Mouse (Mus musculus): ENCODE results near the gene Setd2.

Gene Setd2

DNA sequence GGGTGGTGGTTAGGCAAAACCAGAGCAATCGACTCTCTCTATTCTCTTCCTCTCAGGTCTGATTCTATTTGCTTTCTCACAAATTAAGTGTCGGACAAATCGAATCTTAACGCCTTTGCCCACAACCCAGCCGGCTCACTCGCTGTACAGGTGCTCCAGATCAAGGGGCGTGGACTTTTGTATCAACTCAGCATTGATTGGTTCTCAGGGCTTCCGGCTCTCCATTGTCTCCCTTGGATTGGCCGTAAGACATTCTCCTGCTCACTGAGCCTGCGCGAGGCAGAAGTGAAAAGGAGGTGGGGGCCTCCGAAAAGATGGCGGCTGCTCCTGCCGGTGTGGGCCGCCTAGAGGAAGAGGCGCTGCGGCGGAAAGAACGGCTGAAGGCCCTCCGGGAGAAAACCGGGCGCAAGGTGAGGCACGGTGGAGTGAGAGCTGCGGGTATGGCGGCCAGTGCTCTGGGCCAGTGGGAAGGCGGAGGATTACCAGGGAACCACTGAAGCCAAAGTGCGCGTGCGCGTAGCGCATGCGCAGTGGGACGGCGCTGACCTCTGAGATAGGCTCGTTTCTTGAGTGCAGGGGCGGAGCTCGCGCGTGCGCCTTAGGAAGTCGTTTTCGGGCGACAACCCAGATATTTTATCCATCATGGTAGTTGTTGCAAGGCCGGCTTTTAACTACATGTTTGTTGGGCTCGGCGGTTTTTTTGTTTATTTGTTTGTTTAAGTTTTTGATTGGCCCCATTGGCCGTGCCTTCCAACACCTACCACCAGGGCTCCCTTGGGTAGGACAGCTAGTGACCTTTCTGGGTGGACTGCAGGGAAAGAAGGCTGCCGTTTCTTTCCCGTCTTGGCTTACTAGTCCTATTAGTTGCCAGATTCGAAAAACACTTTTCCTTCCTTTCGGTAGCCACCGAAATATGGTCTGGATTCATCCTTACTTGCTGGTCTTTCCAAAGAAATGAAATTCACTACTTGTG is 124.1 kb downstream of the Setd2 start, which contains the start of gene Ccdc12:
TSS of gene Ccdc12 (plus strand) at position 255 of the 973 bp plus-strand sequence.
- CTCF ChIA-PET = interaction anchor here in 1 of 4 experiments (0.6 to 1.0 kb wide), 2 partner anchors 53 to 431 kb away, joined by 3 to 4 read pairs; no protein-coding TSS in a partner anchor
- POLR2A ChIA-PET = interaction anchor here (0.6 to 5.8 kb wide), 27 partner anchors 9 to 569 kb away, joined by 3 to 45 read pairs (median 3); partner anchors contain the start of genes Nradd (in 1 of the 4) and Setd2 (in 1 of the 4)

DNA sequence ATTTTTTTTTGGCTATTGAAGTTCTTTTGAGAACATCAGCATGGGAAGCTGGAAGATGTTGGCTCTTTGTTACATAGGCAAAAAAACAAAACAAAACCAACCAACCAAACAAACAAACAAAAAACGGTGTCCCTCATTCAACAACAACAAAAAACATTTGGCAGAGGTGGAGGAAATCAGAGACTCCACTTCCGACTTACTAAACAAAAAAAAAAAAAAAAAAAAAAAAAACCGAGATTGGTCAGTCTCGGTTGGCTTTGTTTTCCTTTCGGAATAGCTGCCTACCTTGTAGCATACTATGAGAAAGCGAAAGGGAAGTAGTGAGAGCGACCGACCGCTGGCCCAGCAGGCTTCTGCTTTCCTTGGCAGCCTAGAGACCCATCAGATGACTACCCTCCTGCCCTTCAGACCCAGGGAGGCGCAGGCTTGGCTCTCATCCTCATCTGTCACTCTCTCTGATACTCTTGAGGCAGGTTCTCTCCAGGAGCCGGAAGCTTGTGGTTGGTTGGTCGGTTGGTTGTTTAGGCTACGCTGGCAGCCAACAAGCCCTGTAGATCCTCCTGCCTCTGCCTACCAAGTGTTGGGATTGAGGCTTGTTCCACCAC is 125.2 kb downstream of the Setd2 start:
- ChIA-PET CTCF (interaction anchor here in 1 of 4 experiments (0.6 kb wide), 1 partner anchor 432 kb away, joined by 4 read pairs; no protein-coding TSS in a partner anchor), POLR2A (interaction anchor here in 3 of 4 experiments (0.7 to 5.8 kb wide), 13 partner anchors 8 to 229 kb away, joined by 3 to 45 read pairs (median 4); no protein-coding TSS in a partner anchor)

DNA sequence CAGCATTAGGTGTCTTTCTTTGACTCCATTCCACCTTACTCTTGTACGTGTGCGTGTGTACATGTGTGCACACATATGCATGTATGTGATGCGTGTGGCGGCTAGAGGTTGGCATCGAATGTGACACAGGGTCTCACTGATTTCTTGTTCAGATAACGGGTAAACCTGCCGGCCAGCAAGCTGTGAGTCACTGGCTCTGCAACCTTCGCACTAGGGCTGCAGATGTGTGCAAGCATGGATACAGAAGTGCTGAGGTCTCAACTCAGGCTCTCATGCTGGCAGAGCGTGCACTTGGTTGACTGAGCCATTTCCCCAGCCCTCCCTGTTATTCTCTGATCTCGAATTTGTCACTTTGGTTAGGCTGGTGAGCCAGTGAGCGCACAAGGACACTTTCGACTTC is 127.1 kb downstream of the Setd2 start:
- ChIA-PET CTCF (interaction anchor here in 2 of 4 experiments (0.6 to 2.1 kb wide), 3 partner anchors 11 to 23 kb away, joined by 3 to 13 read pairs (median 9); no protein-coding TSS in a partner anchor), POLR2A (interaction anchor here in 2 of 4 experiments (0.9 to 2.9 kb wide), 5 partner anchors 11 to 98 kb away, joined by 3 to 15 read pairs (median 4); partner anchors contain the start of gene Nradd (in 1 of the 2))

DNA sequence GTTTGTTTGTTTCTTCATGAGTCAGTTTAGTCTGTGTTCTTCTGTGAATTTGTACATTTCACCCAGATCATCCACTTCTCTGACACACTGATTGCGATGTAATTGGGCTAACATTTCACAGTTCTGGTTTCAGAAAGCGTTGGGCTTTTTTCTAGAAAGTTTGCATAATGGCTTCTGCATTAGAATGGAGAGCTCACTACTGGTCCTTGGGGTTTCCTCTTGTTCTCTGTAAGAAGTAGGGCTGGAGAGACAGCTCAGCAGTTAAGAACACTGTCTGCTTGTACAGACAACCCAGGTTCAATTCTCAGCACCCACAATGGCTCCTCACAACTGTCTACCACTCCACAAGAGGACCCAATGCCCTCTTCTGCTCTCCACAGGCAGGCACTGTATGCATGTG is 127.8 kb downstream of the Setd2 start:
- POLR2A ChIA-PET = interaction anchor here in 3 of 4 experiments (0.6 to 2.9 kb wide), 11 partner anchors 8 to 400 kb away, joined by 3 to 15 read pairs (median 4); partner anchors contain the start of gene Nradd (in 2 of the 3)
- CTCF ChIA-PET = interaction anchor here in 3 of 4 experiments (0.6 to 2.1 kb wide), 7 partner anchors 11 to 115 kb away, joined by 3 to 13 read pairs (median 4); no protein-coding TSS in a partner anchor

DNA sequence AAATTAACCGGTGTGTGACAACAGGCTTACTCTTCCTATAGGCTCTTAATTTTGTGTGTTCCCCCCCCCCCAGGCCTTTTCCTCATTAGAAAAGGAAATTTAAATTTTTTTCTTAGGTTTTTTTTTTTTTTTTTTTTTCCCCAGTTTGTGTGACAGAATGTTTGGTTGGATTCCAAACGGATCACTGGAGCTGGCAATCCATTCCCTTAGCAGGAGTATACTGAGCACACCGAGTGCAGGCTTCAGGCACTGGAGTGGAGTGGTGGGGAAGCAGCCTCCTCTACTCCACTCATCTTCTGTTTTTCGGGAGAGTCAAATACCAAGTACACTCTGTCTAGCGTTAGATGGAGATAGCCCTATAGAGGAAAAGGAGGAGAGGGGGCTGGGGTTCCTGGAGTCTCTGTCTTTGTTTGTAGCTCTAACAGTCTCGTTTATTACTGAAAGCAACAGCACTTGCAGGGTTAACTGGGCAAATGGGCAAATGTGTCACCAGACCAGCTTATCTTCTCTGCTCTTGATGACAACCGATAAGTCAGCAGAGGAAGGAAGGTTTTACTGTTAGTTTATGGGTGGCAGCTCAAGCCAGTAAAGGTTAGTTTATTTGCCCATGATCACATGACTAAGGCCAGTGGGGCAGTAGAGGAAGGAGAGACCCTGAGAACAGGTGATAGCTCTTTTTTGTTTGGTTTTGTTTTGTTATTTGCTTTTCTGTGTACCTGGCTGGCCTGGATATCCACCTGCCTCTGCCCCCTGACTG is 128.6 kb downstream of the Setd2 start:
- CTCF ChIA-PET = interaction anchor here in 3 of 4 experiments (0.6 to 2.1 kb wide), 6 partner anchors 11 to 90 kb away, joined by 3 to 13 read pairs (median 4); no protein-coding TSS in a partner anchor
- POLR2A ChIA-PET = interaction anchor here in 3 of 4 experiments (0.6 to 2.9 kb wide), 16 partner anchors 9 to 399 kb away, joined by 3 to 15 read pairs (median 4); partner anchors contain the start of gene Nradd (in 1 of the 3)

DNA sequence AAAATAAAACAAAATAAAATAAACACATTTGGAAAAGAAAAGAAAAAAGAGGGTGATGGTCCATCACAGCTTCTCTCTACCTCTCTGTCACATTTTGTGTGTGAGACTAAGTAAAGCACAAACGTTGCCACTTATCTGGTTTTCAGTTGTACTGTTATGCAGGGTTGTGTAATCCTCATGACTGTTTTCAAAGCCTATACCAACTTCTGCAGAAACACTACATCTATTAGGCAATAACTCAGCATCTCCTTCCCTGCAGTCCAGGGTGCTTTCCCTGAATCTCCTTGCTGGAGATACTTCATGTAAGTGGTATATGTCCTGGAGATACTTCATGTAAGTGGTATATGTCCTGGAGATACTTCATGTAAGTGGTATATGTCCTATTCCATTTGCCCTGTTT is 130.4 kb downstream of the Setd2 start:
- ChIA-PET CTCF (interaction anchor here in 2 of 4 experiments (0.9 to 1.6 kb wide), 2 partner anchors 10 kb away, joined by 3 to 6 read pairs; no protein-coding TSS in a partner anchor), POLR2A (interaction anchor here in 1 of 4 experiments (0.7 to 1.4 kb wide), 3 partner anchors 8 to 15 kb away, joined by 3 to 4 read pairs (median 3); no protein-coding TSS in a partner anchor)

DNA sequence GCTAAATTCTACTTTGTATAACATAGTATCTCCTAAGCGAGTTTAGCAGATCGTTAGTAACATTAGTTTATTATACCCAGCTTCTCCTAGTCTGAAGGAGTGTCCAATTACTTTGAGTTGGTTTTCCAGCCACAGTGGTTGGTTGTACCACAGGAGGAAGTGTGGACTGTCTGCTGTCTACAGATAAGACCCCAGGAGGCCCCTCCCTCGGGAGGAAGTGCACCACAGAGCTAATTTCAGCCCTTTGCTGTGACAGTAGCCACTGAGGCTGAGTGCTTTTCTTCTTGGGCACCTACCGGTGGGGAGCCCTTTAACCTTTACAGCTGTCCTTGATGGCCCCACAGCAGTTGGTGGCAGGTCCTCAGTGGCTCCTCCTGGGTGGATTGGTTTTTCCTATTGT is 133.5 kb downstream of the Setd2 start:
- CTCF ChIA-PET = interaction anchor here in 3 of 4 experiments (0.6 to 1.6 kb wide), 5 partner anchors 9 to 205 kb away, joined by 3 to 4 read pairs (median 3); no protein-coding TSS in a partner anchor
- POLR2A ChIA-PET = interaction anchor here in 3 of 4 experiments (0.6 to 3.4 kb wide), 28 partner anchors 8 to 810 kb away, joined by 3 to 45 read pairs (median 4); partner anchors contain the start of genes Ccdc12 (in 3 of the 3), Nbeal2 (in 3 of the 3) and Lrrc2 (in 1 of the 3)

DNA sequence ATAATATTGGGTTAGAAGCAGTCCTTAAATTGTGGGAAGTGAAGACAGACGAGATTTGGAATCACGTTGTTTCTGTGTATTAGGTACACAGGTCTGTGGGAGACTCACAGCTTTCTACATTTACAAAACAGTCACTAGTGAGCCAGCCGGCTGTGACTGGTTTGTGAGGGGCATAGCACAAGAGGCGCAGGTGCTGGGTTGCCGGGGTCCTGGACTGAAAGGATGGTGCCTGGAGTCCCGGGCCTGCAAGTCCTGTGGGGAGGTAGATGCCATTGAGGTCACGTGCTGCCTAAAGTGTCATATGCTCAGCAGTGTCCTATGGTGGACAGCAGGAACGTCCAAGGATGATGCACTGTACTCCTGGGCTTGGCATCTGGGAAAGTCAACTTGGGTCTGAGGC is 134.0 kb downstream of the Setd2 start:
- POLR2A ChIA-PET = interaction anchor here in 3 of 4 experiments (0.6 to 3.4 kb wide), 29 partner anchors 8 to 810 kb away, joined by 3 to 45 read pairs (median 4); partner anchors contain the start of genes Ccdc12 (in 3 of the 3), Nbeal2 (in 3 of the 3), Lrrc2 (in 1 of the 3) and Nradd (in 1 of the 3)

DNA sequence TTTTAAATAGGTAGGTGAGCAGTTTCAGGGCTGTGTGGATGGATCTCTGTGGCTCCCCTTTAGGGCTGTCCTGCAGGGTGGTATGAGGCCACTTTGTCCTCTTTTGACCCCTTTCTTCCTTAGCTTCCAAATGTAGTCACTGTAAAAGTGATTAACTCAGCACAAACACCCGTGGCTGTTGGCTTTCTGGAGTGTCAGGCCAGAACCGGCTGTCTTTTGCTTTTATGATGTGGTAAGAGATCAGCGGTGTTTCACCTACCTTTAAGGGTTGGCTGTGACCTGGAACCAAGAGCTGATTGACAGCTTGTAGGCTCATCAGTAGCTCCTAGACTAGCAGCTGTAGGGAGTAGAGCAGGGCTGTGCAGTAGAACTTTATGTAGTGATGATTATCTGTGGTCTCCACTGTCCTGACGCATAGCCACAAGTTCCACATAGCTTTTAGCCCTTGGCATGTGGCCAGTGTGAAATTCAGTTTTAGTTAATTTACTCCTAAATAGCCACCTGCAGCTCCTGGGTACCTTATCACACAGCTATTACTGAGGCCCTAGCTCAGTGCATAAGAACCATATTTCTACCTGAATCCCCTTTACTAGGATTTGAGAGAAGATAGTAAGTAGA is 134.9 kb downstream of the Setd2 start:
- CTCF ChIA-PET = interaction anchor here in 2 of 4 experiments (1.3 to 1.6 kb wide), 2 partner anchors 36 to 42 kb away, joined by 4 read pairs; no protein-coding TSS in a partner anchor
- POLR2A ChIA-PET = interaction anchor here in 3 of 4 experiments (0.6 to 3.4 kb wide), 15 partner anchors 9 to 209 kb away, joined by 3 to 45 read pairs (median 4); partner anchors contain the start of genes Ccdc12 (in 2 of the 3), Nbeal2 (in 2 of the 3) and Nradd (in 1 of the 3)

More for the DNA sequence above, 134.0 kb downstream of the Setd2 start:
- CTCF ChIA-PET = interaction anchor here (0.6 to 1.6 kb wide), 6 partner anchors 9 to 205 kb away, joined by 3 to 4 read pairs (median 3); no protein-coding TSS in a partner anchor
